Mouse (Mus musculus) skeletal muscle tissue, postnatal 0 days (tissue): ENCODE measurements around the gene Gm8020. TPM values are rescaled to one million over a fixed set of nuclear protein-coding genes. Genes with fewer than 3 reads are reported as not detected.

Source experiments
- polyA plus RNA-seq: library from polyadenylated mRNA; unstranded; fragments of >200 nt; fragmentation: Nextera tagmentation; extraction: Ambion mirVana; gene quantifications from 2 replicates; pipeline ENCODE4 v1.2.1, GENCODE M21; 2015

Gene Gm8020
- polyA plus RNA-seq, result not detected in 2 replicates

DNA sequence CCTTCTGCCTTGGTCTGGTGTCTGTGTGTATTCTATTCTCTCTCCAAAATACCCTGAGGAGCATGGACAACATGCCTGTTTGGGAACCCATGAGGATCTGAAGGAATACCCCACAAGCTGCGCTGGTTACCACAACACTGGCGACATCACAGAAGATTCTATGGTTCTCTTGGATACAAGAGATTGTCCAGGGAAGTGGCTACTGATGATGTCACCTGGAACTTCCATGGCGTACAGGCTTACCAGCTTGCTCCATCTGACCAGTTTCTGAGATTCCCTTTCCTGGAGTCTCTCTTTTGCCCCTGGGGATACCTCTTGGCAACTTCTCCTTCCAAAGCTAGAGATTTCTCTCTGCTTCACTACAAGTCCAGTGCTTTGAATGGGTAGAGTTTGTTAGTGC is at the start of gene Gm8020:
Gene Gm8020, minus strand, starts transcription at position 101 of the 400 bp plus-strand sequence.

DNA sequence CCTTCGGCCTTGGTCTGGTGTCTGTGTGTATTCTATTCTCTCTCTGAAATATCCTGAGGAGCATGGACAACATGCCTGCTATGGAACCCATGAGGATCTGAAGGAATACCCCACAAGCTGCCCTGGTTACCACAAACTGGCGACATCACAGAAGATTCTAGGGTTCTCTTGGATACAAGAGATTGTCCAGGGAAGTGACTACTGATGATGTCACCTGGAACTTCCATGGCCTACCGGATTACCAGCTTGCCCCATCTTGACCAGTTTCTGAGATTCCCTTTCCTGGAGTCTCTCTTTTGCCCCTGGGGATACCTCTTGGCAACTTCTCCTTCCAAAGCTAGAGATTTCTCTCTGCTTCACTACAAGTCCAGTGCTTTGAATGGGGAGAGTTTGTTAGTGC is 22.0 kb upstream of the Gm8020 start, which contains the start of gene Gm8024:
Gene Gm8024, minus strand, starts transcription at position 101 of the 400 bp plus-strand sequence.

DNA sequence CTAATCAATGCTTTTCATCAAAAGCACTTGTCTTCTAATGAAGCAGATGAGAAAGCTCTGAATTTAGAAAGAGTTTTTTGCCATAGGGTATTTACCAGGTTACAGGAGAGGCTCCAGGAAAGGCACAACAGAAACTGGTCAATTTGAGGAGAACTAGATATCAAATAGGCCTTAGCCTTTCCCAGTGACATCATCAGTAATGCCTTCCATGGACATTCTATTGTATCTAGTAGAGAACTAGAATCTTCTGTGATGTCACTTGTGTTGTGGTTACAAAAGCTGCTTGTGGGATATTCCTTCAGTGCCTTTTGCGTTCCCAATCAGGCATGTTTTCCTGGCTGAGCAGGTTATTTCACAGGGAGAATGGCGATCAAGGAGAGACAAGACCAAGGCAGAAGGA is 38.6 kb downstream of the Gm8020 start, which contains the start of gene Gm8011:
Gene Gm8011, plus strand, starts transcription at position 301 of the 400 bp plus-strand sequence.

Other genes with a start within 250 kb of the Gm8020 start
- not detected in 2 replicates for gene Gm17026, start 242.3 kb downstream of the Gm8020 start, polyA plus RNA-seq
- gene Gm9611, start 205.0 kb downstream of the Gm8020 start, polyA plus RNA-seq, result not detected in 2 replicates
- gene Gm7995, start 192.1 kb downstream of the Gm8020 start, polyA plus RNA-seq, result not detected in 2 replicates
- gene Gm8005, start 62.7 kb downstream of the Gm8020 start, polyA plus RNA-seq, result not detected in 2 replicates
- gene Gm8011, start 38.5 kb downstream of the Gm8020 start, polyA plus RNA-seq, result not detected in 2 replicates
- gene Gm8024, start 21.9 kb upstream of the Gm8020 start, polyA plus RNA-seq, result not detected in 2 replicates
- gene Gm17124, start 97.5 kb upstream of the Gm8020 start, polyA plus RNA-seq, result not detected in 2 replicates
- gene Gm3633, start 139.6 kb upstream of the Gm8020 start, polyA plus RNA-seq, result not detected in 2 replicates
- not detected in 2 replicates for gene Gm10378, start 153.6 kb upstream of the Gm8020 start, polyA plus RNA-seq